8 mouse cellular contexts compared by ENCODE assay signal in genomic region chr10:84917731-84918095, GRCm38 (mm10). TPM values are rescaled to one million over a fixed set of nuclear protein-coding genes. Genes with fewer than 3 reads are reported as not detected.
DNase-seq lines count a peak whose midpoint lies in the region; ATAC-seq and TF ChIP-seq lines count a peak whose summit lies in the region.

No protein-coding gene starts in this region.

- no peaks in the 10 kb centered on the region for H3K9me3 ChIP-seq in heart, embryonic 16.5 days (replicated peaks; ENCODE audit: control insufficient read depth, low read length)
- H3K9me3 ChIP-seq in midbrain, embryonic 11.5 days (ENCODE audit: control insufficient read depth, low read length): no peaks in the 10 kb centered on the region

- no peak for TF ChIP-seq POLR2A in brain, embryonic 14.5 days (IDR thresholded peaks at IDR 0.05; ENCODE audit: borderline replicate concordance, extremely low read depth, insufficient read depth, insufficient read length, poor library complexity, severe bottlenecking)

- peak overlapping the region; percentile 89 for H3K4me3 ChIP-seq in heart, embryonic 16.5 days (ENCODE audit: low read length)
- peak overlapping the region; percentile 83 for H3K4me3 ChIP-seq in midbrain, embryonic 11.5 days (ENCODE audit: low read depth, low read length)

- no peaks in the 10 kb centered on the region for H3K27me3 ChIP-seq in heart, embryonic 16.5 days (ENCODE audit: control insufficient read depth, insufficient read depth, low read length)
- no peaks in the 10 kb centered on the region for H3K27me3 ChIP-seq in midbrain, embryonic 11.5 days (ENCODE audit: control insufficient read depth, insufficient read depth, low read length)

- no peak for DNase-seq in heart, postnatal 25 days (ENCODE audit: low spot score)
- peak; percentile 81 for DNase-seq in brain, embryonic 14.5 days (ENCODE audit: low read depth)
- no peak for DNase-seq in midbrain, embryonic 11.5 days (ENCODE audit: low spot score, missing footprints)
- DNase-seq in gastrocnemius, postnatal 25 days: no peak
- no peak for DNase-seq in cerebellum, postnatal 25 days

- H3K4me1 ChIP-seq in heart, embryonic 16.5 days (ENCODE audit: control insufficient read depth, insufficient read depth, low read length): peaks cover 16% of the 10 kb centered on the region
- peaks cover 7% of the 10 kb centered on the region; the same call in 1 of the 2 replicates for H3K4me1 ChIP-seq in midbrain, embryonic 11.5 days (ENCODE audit: control insufficient read depth, insufficient read depth, low read length)

- peak overlapping the region; percentile 85 for H3K4me2 ChIP-seq in heart, embryonic 16.5 days (ENCODE audit: low read depth, low read length)
- peak overlapping the region; percentile 84 for H3K4me2 ChIP-seq in midbrain, embryonic 11.5 days

- H3K36me3 ChIP-seq in heart, embryonic 16.5 days (ENCODE audit: control insufficient read depth, insufficient read depth): peaks cover 2% of the 10 kb centered on the region; the same call in 1 of the 2 replicates
- H3K36me3 ChIP-seq in midbrain, embryonic 11.5 days (ENCODE audit: control insufficient read depth, insufficient read depth, low read length): no peaks in the 10 kb centered on the region

- peak overlapping the region; percentile 97 for H3K27ac ChIP-seq in heart, embryonic 16.5 days (ENCODE audit: low read length)
- H3K27ac ChIP-seq in midbrain, embryonic 11.5 days (ENCODE audit: low read depth, low read length): peak overlapping the region; percentile 88

- ATAC-seq in heart, embryonic 16.5 days (replicated peaks; ENCODE audit: extremely low read depth, insufficient read depth, low FRiP score): peak; percentile 3
- ATAC-seq in CD4-positive, CD25-positive, alpha-beta regulatory T cell, adult 4 months: peak; percentile 20
- peak; percentile 19 for ATAC-seq in inflammation-experienced regulatory T-cells, adult 6 months
- ATAC-seq in midbrain, embryonic 11.5 days (ENCODE audit: low FRiP score): no peak

- H3K9ac ChIP-seq in heart, embryonic 16.5 days (ENCODE audit: low read length): peak overlapping the region; percentile 90
- peak overlapping the region; percentile 91 for H3K9ac ChIP-seq in midbrain, embryonic 11.5 days (ENCODE audit: low read length)

- intact Hi-C loops in heart, postnatal 25 days (cut with DNase I): loop anchor here (2.0 to 5.0 kb wide), 2 partner anchors 53 to 80 kb away; no protein-coding TSS in a partner anchor

- no peak for TF ChIP-seq CTCF in brain, embryonic 14.5 days (IDR thresholded peaks at IDR 0.05; ENCODE audit: borderline replicate concordance, extremely low read depth, insufficient read depth, insufficient read length)

- WGBS in heart, embryonic 16.5 days: under 1% methylated on average over 16 of the region's 27 CpGs
- whole genome bisulfite sequencing in midbrain, embryonic 11.5 days: under 1% methylated on average over 23 of the region's 27 CpGs

RNA-seq across cellular contexts. Expression of gene Ric8b, which starts 0.3 kb away (rescaled TPM):
- polyA plus RNA-seq in heart, embryonic 16.5 days (2015; fragmentation: Nextera tagmentation; extraction: Ambion mirVana): 15.7 and 16.1 TPM in 2 replicates
- 10 to 100 TPM; 30.1 to 32.3 TPM for total RNA-seq in heart, postnatal 25 days (2021)
- polyA plus RNA-seq in CD4-positive, CD25-positive, alpha-beta regulatory T cell, adult 4 months (2017; shearing (Covaris generic)): 1 to 10 TPM; 6.3 to 7.2 TPM
- 48.0 and 52.1 TPM in 2 replicates for polyA plus RNA-seq in brain, embryonic 14.5 days (2012; rRNA removed)
- 1 to 10 TPM; 5.4 to 9.2 (median 7.6) TPM for polyA plus RNA-seq in inflammation-experienced regulatory T-cells, adult 6 months (2017; shearing (Covaris generic))
- polyA plus RNA-seq in midbrain, embryonic 11.5 days (2014; fragmentation: Nextera tagmentation; extraction: Ambion mirVana): 25.0 and 27.3 TPM in 2 replicates
- 10 to 100 TPM; 28.6 to 36.4 TPM for total RNA-seq in gastrocnemius, postnatal 25 days (2021)
